Mouse (Mus musculus) kidney, postnatal 14 days (tissue): ENCODE measurements around the gene Cfap69.
A peak's percentile ranks its signal among the peaks of the same experiment; 100 is the strongest.
"Not testable (repeated sequence)": the region's sequence is repeated elsewhere in the genome, so short reads cannot be mapped to it uniquely, and the experiment has no call there.

Experiments
- DNase-seq: peaks from one replicate; pipeline ENCODE4 v3.0.0; 2022; ENCODE audit warnings: mixed read lengths

Cfap69 gene

GRCm38 (mm10) chr5:5663655-5664370, at the start of gene Cfap69:
Gene Cfap69 (minus strand): TSS chr5:5664239.
- peak; percentile 87 for DNase-seq

DNA sequence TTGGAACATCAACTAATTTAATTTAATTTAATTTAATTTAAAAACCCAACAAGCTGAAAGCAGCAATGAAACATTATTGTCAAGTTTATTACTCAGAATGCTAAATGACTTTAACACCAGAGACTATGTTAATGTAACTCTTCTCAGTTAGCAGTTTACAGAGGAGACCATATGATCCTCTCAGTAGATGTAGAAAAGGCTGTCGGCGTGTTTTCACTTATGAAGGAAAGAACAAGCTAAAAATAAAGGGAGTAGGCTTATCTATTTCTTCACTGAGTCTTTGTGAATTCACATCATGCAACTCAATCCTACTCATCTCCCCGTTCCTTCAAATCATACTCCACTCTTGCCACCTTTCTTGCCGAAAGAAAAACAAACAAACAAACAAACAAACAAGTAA, 47.0 kb upstream of the Cfap69 start:
- DNase-seq: no peak

GRCm38 (mm10) chr5:5707341-5708278, 43.6 kb upstream of the Cfap69 start:
- no peak for DNase-seq

DNA sequence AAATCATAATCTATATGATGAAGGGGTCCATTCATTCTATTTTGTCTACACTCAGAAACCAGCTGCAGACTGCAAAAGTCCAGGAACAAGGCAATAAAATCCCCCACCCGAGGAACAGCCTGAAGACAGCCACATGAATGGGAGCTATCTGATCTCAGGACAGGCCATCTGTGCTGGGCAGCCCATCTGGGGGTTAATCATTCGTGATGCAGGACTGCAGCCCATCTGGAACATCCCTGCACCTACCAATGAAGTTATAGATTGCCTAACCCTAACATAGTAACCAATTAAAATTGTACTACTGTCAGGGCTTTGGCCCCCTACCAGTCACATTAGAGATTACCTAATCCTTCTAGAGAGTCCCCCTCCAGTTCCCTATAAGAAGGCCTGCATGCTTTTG, 41.0 kb upstream of the Cfap69 start:
- no peak for DNase-seq

- DNase-seq: no peak
Observed at GRCm38 (mm10) chr5:5700386-5700785, 36.3 kb upstream of the Cfap69 start.

DNA sequence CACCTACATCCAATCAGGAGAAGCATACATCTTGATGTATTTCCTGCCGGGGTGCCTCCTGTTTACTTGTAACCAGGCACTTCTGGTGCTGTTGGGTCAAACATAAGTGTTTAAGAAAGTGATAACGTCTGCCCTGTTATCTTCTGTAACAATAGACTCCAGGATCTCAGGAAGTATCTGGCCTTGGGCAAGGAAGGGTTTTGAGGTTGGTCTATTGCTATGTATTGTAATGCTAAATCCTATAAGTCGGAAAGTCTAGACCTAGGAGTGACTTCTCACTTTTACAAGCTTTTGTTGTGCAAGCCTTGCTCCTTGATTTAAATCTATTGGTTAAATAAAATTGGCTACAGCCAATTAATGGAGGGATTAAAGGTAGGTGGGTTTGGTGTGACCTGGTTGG, 34.8 kb upstream of the Cfap69 start:
- no peak for DNase-seq

DNA sequence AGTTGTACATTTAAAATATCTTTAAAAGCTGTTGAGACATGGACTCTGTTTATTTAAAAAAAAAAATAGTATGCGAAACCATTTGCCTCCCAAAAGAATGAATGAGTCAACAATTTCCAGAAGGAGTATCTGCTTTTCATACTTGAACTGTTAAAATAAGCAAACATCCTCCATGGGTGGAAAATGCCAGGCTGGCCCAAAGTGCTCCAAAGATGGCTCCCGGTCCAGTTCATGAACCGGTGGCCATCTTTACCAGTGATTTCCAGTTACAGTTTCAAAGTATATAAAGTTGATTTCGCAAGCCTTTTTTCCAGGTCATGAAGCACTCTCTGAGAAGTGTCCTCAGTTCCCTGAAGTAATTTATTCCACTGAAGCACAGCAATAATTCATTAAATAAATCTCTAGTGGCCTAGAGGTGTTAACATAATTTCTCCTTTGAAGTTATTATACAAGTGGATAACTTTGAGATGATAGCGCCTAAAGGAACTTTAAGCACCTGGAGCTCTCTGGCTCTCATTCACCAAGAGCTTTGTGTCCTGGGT, 31.4 kb upstream of the Cfap69 start:
- no peak for DNase-seq

DNA sequence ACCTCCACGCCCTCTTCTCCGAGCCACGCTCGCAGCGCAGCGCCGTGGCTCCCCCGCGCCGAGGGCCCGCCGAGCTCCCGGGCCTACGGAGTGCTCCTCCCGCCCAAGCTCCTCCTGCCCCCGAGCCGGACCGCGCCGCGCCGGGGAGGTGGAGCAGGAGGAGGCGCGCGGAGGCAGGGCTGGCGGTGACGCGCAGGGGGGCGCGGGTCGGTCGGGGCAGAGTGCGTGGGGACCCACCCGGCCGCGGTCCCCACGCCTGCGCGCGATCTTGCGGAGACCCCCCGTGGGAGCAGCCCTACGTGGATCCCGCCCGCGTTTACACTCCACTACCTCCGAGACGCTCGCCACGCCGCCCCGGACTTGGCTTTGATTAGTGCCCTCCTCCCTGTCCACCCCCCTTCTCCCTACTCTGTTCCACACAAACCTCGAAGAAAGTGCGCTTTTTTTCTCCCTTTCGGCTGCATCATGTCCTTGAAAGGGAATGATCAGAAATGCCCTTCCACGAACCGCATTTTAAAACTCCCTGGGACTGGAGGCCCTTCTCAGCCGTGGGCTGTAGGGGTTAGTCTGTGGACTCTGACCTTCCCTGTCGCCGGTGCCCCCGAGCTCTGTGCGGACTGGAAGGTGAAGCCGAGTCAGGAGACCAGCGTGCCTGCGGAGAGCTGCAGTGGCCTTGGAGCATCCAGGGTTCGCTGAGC, 30.1 kb upstream of the Cfap69 start, which contains the start of gene Steap2:
TSS of gene Steap2 (minus strand) at position 623 of the 698 bp plus-strand sequence.
- DNase-seq: peak; percentile 76

DNA sequence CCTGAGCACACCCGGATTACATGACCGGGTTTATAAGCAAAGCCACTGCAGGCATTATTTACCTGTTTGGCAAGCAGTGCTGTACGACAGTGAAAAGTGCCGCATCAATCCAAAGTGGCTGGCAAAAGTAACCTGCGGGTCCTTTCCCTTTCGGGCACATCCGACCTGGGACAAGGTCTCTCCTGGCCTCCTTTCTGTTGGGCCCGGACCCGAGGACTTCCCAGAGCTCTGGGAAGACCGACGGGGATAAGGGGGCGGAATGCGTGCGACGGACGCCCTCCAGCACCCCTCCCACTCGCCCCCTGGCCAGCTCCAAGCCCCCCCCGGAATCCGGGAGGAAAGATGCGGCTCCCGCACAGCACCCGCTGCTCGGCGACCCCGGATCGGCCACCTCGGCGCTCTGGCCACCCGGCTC, 29.5 kb upstream of the Cfap69 start:
- no peak for DNase-seq

DNA sequence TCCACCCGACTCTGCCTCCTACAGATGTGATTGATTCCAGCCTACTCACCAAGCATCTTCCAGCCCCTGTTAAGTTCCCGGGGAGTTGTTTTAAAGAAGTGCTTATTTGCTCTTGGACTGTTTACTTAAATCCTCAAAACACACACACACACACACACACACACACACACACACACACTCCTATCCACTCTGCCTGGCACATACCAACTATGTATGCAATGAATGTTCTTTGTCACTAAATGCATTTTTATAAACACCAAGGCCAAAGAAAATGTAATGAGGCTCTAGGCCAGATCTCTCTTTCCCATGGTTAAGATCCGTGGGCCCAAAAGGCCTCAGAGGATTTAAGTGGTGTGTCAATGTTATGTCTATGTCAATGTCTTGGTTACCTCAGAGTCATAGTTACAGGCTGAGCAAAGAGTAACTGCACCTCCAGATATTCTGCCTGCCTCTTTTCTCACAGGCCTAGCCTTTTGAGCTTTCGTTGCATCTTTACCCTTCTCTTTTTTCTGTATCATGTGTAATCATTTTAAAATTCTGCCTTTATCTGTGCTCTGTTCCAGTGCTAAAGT, 28.2 kb upstream of the Cfap69 start:
- no peak for DNase-seq

DNA sequence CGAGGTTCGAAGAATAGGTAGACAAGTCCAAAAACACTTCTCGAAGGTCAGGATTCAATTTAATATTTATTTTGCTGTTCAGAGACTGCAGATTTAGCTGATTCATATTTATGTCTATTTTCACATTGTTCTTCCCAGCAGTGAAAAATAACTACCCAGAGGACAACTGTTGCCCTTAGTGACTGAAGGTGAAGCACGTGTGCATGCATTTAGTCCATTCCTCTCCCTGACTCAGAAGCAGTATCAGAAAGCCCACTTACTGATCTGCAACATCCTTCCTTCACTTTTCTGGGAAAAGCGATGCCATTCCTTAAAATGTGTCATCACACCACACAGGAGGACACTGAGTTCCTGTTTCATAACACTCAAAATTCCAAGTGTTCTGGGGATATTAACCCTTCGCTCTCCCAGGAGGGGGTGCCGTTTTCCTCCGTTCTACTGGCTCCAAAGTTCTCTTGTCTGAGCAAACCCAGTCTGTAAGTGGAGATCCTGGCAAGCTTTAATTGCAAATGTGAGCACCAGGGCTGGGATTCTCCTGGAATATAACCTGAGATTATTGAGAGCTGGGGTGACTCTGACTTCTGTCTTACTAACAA, 25.0 kb upstream of the Cfap69 start:
- no peak for DNase-seq

- DNase-seq: no peak
Observed at GRCm38 (mm10) chr5:5688228-5688627, 24.2 kb upstream of the Cfap69 start.

DNA sequence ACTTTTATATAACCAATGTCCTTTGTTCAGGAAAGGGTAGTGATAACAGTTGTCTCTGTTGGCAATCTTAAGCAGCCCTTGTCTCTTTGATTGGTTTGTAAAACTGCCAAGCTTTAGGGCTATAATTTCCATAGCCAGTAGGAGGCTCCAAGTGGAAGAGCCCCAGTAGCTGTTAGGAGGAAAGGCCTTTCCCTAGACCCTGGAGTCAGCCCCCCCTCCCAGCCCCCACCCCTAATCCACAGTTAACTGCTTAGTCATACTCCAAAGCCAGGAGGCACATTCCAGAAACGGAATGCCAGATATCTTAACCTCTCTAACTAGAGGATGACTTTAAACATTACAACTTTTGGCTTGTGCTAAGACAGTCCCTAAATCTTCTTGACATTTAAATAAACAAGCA, 22.9 kb upstream of the Cfap69 start:
- peak; percentile 32 for DNase-seq

GRCm38 (mm10) chr5:5684946-5685345, 20.9 kb upstream of the Cfap69 start:
- DNase-seq: not testable (repeated sequence)

DNA sequence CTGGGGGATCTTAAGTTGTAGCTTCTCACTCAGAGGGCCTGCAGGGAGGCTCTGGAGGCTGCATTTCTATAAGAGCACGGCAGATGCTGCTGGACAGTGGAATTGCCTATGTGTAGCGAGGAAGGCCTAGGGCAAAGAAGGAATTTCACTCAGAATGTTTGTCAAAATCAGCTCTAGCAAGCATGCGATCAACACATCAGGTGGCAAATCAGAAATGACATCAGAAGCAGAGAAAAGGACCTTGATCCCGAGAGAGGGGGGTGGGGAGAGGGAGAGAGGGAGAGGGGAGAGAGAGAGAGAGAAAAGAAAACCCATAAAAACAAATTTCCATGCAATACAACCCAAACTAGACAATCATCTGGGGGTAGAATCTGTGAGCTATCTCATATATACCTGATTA, 19.3 kb upstream of the Cfap69 start:
- DNase-seq: no peak

- DNase-seq: no peak
Observed at GRCm38 (mm10) chr5:5679459-5679858, 15.4 kb upstream of the Cfap69 start.

DNA sequence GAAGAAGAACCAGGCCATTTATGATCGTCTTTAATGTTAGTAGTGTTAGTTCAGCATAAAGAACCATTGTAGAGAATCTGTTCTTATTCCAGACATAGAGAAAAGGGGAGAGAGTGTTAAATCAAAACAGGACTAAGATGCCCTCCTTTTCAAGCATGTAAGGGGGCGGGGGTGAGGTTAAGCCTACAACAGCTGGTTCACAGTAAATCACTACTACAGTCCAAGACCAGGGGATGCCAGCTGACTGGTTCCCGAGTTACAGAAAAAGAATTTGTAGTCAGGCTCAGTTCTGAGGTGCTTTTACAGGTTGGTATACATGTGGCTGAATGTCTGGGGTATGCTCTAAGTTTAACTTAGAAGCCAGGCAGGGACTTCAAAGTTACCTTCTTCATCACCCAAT, 12.0 kb upstream of the Cfap69 start:
- DNase-seq: no peak

GRCm38 (mm10) chr5:5668920-5669319, 4.9 kb upstream of the Cfap69 start:
- DNase-seq: no peak

DNA sequence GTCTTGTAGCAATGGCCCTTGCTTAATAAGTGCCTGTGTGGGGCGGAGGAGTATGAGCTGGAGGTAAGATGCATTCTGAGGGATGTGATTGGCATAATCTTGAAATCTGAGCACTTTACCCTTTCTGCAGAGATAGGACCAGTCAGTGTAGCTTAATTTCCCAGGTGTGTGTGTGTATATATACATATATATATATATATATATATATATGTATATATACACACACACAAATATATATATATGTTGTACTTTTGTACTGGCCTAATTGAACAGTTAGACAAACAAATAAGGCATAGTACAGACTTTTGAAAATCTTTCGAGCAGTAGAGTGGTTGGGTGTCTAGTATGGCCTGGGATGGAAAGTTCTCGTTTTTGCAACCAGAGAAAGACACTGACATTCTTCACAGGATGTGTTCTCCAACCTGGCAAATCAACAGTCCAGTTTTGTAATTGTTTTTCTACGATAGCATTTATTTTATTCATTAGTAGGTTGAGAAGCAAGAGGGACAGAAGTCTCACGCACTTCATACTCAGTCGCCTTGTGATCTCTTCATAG, 410 bp upstream of the Cfap69 start:
- no peak for DNase-seq

GRCm38 (mm10) chr5:5663057-5663456, 982 bp downstream of the Cfap69 start:
- no peak for DNase-seq

- no peak for DNase-seq
Observed at GRCm38 (mm10) chr5:5658680-5659079, 5.4 kb downstream of the Cfap69 start.

DNA sequence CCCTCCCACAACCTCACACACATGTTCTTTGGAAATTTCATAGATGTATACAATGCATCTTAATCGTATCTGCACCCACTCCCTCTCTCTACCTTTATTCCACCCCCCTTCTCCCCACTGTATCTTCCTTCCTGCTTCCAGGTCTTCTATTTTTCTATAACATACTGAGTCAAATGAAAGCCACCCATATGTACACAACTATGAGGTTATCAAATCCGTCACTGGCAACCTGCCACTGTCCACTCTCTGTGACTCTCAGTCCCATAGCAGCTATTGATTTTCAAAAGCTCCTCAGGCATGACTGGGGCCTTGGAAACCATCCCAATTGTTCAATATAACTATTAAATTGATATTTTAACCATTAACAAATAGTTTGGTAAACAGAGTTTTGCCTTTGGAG, 6.1 kb downstream of the Cfap69 start:
- DNase-seq: no peak
